Mouse (Mus musculus) urinary bladder, adult 18-20 months (tissue): Measurements from ENCODE around the gene Ndufa5.

Experiments
- DNase-seq, 2 experiments: peaks; one replicate each; pipeline ENCODE4 v3.0.0; 2022; ENCODE audit warnings: low spot score in 2 of 2, mixed read lengths in 2 of 2

The Ndufa5 gene

GRCm38 (mm10) chr6:24527155-24528063 is at the start of gene Ndufa5:
TSS of gene Ndufa5 (minus strand) at chr6:24528013.
- peak; percentile 69 to 86 for DNase-seq

GRCm38 (mm10) chr6:24573319-24573718 is 45.5 kb upstream of the Ndufa5 start:
- no peak for DNase-seq

GRCm38 (mm10) chr6:24572431-24572830 is 44.6 kb upstream of the Ndufa5 start:
- DNase-seq, result no peak

DNA sequence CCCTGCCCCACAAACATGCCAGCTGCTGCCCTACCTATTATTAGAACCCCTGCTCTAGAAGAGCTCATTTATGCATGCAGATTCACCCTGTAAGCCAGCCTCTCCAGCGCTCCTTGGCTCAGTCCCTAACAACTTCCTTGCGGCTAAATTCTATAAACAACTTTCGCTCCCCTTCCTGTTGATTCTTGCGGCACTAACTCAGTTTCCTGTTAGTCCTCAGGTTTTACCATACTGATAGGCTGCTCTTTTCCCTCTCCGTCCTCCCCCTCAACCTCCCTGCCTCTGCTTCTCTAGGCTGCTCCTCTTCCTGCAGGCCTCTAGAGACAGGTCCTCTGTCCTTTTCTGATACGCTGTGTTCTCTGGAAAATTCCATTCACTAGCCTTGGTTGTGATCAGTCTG is 43.3 kb upstream of the Ndufa5 start:
- no peak for DNase-seq

GRCm38 (mm10) chr6:24570278-24570677 is 42.5 kb upstream of the Ndufa5 start:
- DNase-seq, result no peak

DNA sequence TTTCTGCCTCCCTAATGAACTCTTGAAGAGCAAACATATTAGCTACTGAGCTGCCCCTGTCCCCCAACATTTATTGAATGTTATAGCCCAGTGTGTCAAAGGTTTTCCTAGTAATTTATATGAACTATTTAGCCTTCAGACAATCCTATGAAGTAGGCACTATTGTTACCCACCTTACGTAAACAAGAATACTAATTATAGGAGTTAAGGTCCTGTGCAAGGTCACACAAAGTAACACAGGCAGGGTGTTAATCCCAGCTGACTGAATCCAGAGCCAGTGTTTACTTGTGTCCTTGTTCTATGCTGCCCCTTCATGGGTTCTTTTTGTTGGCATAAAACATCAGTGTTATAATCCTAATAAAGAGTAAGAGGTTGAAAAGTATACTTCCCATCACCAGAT is 41.9 kb upstream of the Ndufa5 start:
- no peak for DNase-seq

- DNase-seq, result no peak
Observed at GRCm38 (mm10) chr6:24568963-24569362, 41.1 kb upstream of the Ndufa5 start.

DNA sequence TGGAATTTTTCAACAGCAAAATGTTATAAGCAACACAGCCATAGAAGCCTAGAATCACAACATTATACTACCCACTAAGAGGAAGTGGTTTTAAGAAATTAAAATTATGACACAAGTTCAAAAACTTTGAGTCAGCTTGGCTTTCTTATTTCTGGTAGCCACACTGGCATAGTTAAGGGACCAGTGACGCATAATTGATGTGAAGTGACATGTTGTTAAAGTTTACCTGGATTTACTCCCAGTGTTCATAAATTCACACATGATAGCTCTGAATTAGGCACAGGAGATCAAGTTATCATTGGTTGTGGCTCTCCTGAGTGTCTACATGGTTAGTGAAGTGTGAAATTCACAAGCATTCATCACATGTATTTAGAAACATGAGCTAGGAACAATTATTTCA is 37.1 kb upstream of the Ndufa5 start:
- DNase-seq, result no peak

DNA sequence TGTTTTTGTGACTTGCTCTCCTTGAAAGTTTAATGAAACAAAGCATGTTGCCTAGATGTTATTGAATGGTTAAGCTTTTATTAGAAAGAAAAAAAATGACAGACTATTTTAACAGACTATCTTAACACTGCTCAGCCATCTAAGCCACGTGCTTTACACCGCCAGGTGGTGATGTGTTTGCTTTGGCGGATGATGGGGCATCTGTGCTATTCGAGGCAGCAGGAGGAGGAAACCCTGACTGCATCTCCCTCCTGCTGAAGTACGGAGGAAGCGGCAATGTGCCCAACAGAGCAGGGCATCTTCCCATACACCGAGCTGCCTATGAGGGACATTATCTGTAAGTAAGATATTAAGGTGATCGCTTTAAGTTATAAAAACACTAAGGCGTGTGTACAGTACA is 36.3 kb upstream of the Ndufa5 start:
- DNase-seq, result no peak

DNA sequence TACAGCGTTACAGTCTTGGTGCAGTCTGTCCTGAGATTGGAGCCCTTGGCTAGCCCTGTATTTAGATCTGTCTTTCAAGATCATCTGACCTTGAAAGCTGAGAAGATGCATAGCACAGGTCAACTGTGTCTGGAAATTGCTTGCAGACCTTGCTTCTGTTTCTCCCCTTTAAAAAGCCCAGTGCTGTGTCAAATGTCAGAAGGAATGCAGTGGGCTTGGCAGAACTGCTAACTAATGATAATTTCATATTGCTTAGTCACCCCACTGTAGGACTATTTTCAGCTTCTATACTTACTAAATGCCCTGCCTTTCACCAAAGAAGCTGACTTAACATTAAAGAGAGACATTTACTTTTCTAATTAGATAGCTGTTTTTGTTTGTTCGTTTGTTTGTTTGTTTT is 27.7 kb upstream of the Ndufa5 start:
- DNase-seq, result no peak

- DNase-seq, result no peak
Observed at GRCm38 (mm10) chr6:24554427-24555086, 26.7 kb upstream of the Ndufa5 start.

GRCm38 (mm10) chr6:24552046-24552445 is 24.2 kb upstream of the Ndufa5 start:
- DNase-seq, result no peak

GRCm38 (mm10) chr6:24549801-24550200 is 22.0 kb upstream of the Ndufa5 start:
- DNase-seq, result no peak

DNA sequence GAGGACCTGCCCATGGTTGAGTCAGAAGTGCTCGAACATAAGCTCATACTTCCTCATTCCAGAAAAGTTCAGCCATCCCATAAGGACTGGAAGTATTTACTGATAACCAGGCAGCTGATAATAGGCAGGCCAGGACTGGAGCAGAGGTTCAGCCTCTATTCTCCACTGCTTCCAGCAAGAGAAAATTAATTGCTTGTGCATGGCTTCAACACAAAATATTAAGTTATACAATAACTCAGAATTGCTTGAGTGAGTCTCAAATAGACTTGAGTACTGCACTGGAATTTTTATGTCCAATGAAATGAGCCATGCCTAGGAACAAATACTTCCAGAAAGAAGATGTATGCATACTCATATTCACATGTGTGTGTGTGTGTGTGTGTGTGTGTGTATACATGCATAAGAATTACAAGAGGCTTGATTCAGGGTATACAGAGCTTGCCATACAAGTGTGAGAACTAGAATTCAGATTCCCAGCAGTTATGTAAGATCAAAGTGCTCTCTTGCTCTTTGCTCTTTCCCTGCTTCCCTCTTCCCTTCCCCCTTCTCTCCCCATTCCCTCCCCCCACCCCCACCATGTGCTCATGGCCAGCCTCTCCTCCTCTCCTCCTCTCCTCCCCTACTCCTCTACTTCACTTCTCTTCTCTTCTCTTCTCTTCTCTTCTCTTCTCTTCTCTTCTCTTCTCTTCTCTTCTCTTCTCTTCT is 19.1 kb upstream of the Ndufa5 start:
- DNase-seq, result peak in 1 of 2 experiments; percentile 19

DNA sequence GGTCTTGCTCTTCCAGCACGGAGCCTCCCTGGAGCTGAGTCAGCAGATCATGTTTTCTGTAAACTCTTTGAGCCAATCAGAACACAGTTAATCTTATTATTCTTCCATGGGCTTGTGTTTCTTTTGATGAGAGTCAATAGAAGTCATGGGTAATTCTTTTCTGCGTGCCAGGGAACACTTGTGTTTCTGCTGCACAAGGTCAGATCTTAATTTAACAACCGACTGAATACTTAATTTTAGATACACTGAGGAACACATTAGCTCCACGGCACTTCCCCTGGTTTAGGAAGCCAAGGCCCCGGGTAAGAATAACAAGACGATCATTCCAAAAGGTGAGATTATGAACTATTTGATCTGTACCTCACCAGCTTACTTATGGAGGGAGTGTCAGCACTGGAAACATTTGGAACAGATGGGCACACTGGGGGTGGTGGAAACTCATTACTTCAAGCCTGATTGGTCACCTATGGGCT is 15.3 kb upstream of the Ndufa5 start:
- DNase-seq, result no peak

DNA sequence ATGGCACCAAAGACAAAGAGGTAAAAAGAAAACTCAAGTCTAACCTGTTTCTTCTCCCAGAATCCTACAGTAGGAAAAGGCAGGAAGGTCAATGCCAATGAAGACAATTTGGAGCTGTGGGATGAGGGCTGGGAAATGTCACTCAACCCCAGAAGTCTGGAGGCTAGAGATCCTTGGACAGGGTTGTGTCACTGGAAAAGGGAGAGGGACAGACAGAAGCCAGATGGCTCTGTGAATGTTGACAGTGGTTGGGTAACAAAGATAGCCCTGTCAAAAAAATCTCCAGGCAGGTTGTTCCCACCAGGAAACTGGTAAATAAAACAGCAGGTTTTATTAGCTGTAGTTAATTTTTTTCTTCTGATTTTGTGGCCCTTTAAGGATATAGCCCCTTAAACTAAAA is 14.6 kb upstream of the Ndufa5 start:
- DNase-seq, result no peak

DNA sequence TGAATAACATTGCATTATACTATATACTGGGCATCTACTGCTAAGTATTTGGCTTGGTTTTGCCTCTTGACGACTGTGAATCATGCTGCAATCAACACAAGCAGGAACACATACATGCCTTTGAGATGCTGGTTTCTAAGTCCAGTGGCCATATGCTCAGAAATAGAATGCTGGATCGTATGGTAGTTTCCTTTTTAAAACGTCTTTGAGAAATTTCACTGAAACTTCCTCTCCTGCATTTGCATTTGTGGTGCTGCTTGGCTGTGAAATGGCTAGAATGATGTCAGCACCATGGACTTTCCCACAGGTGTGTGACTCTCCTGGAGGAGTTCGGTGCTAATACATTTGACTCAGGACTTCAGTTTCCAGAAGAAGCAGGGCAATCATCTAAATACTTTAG is 12.3 kb upstream of the Ndufa5 start:
- no peak for DNase-seq

DNA sequence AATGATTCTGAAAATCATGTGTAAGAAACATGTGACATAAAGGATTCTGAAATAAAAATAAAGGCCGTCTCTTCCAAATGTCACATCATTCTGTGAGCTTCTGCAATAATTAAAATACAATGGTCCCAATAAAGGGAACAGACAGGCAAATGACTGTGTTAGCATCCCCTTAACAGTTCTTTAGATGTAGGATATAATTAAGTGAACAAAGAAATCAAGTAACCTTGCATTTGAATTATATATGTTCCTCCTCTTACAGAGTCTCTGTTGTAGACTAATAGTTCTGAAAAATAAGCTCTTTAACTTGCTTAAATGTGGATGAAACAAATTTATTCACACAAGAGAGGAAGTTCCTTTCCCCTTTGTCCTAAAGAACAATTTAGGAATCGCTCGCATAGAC is 10.6 kb upstream of the Ndufa5 start:
- no peak for DNase-seq

DNA sequence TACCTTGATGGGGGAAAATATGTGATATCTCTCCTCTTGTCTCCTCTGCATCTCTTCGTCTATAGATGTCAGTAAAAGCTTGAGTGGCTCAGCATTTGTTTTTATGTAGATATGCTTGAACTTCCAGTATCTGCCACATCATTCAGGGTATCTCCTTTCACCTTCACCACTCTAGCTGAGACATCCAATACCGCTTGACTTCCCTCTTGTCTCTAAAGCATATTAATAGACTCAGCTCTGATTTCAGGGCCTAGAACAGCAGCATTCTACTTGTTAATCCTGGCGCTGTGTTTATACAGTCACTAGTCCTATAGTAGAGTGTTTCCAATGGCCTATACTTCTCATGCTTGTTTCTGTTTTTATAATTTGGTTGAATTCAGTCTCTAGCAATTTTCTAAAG is 5.0 kb upstream of the Ndufa5 start:
- no peak for DNase-seq

DNA sequence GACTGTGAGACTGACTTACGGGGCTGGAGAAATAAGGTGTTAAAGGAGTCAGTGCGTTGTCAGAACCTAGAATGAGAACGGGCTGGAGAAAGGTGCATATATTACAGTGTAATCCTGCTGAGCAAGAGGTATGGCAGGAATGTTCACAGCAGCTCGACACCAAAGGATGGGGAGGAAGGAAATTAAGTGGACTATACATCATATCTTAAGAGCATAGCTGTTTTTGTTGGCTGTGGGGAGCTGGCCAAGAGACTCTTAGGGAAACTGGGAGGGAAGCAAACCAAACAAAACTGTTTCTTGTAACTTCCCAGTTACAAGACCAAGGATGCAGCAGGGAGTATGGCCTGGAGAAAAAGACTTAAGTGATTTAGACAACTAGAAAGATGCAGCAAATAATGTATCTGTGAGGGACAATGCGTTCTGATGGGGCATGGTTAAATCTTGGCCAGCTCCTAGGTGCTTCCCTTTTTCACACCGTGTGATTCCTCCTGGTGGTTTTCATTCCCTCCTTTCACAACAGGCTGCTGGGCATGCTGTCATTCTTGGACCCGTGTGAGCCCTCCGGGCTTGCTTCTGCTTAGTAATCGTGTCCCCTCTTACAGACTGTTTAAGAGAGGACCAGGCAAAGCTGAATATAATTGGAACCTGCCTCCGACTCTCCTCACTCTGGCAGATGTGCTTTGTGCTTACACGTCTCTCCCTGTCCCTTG is 3.1 kb upstream of the Ndufa5 start:
- no peak for DNase-seq

DNA sequence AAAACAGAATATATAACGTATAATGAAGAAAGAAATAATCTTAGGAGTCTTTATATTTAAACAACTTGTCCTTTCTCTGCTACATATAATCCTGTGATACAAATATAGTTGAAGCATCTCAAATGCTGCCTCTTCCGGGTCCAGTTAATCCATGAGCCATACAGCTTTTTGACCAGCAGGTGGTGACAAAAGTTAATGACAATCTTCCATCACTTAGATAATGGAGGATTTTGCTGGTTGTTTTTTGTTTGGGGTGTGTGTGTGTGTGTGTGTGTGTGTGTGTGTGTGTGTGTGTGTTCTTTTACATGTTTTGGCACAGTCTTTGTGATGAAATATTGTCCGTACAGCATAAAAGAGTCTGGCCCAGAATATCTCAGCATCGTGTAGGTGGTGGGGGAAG is 2.4 kb upstream of the Ndufa5 start:
- no peak for DNase-seq

DNA sequence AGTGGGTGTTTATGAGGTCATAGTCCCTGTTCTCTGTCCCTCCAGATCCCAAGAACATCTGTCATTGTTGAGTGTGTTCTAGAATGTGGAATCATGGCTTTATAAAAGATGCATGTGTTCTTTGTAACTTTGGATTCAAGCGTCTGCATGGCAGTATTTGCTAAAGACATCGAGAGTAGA is 141 bp upstream of the Ndufa5 start, which contains the start of gene Asb15:
Gene Asb15, plus strand, starts transcription at position 81 of the 180 bp plus-strand sequence.
- no peak for DNase-seq
